Mouse (Mus musculus): Measurements from ENCODE around the gene Klrg1. TPM values are rescaled to one million over a fixed set of nuclear protein-coding genes. Genes with fewer than 3 reads are reported as not detected.
A peak's percentile ranks its signal among the peaks of the same experiment; 100 is the strongest.

Gene Klrg1
- polyA plus RNA-seq, 1 experiment from 2014 or later = not detected

- TF ChIP-seq CTCF (IDR thresholded peaks at IDR 0.05) = peak; percentile 93
- POLR2A ChIA-PET = no interaction called here
- CTCF ChIA-PET = interaction anchor here (0.6 to 1.5 kb wide), 6 partner anchors 12 to 53 kb away, joined by 3 to 4 read pairs (median 3); no protein-coding TSS in a partner anchor
- in situ Hi-C loops (cut with MboI; ENCODE audit: low pct_unique_long_range_greater_than_20kb) = loop anchor here (5.0 to 10.0 kb wide), 2 partner anchors 747 to 1030 kb away; no protein-coding TSS in a partner anchor
- ATAC-seq (no peak), DNase-seq (ENCODE audit: low read depth, low spot score) (no peak)
- H3K27me3 ChIP-seq = no peaks in the 10 kb centered on the region
Measured at GRCm38 (mm10) chr6:122304355-122304754, 21.7 kb upstream of the Klrg1 start.

DNA sequence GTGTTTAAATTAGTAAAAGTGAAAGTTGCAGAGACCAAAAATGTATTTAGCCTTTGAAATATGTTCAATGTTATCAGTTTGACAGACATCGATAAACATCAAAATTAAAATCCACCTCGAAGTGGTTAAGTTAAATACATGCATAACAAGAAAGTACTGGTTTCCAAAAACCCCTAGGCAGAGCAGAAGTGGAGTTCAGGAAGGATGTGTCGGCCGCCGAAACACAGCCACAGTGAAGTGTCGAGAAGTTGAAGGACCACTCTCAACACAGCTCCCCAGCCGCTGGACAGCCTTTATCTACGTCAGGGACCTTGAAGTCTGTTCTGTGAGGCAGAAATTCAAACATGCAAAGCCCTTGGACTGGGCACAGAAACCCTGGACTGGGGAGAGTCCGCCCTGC lies 20.8 kb upstream of the Klrg1 start:
- DNase-seq (ENCODE audit: low read depth, low spot score) (no peak), ATAC-seq (no peak)
- ChIA-PET POLR2A (no interaction called here), CTCF (interaction anchor here (0.8 to 1.4 kb wide), 5 partner anchors 11 to 52 kb away, joined by 3 to 4 read pairs (median 3); no protein-coding TSS in a partner anchor)
- in situ Hi-C loops (cut with MboI; ENCODE audit: low pct_unique_long_range_greater_than_20kb) = loop anchor here (5.0 to 10.0 kb wide), 2 partner anchors 746 to 1029 kb away; no protein-coding TSS in a partner anchor
- H3K27me3 ChIP-seq = no peaks in the 10 kb centered on the region
- TF ChIP-seq CTCF (IDR thresholded peaks at IDR 0.05) = no peak

- CTCF ChIA-PET = interaction anchor here (0.9 to 1.3 kb wide), 2 partner anchors 10 to 27 kb away, joined by 3 to 4 read pairs; no protein-coding TSS in a partner anchor
- in situ Hi-C loops (cut with MboI; ENCODE audit: low pct_unique_long_range_greater_than_20kb) = loop anchor here (5.0 to 10.0 kb wide), 2 partner anchors 745 to 1028 kb away; no protein-coding TSS in a partner anchor
- no peak for TF ChIP-seq CTCF (IDR thresholded peaks at IDR 0.05)
Measured at GRCm38 (mm10) chr6:122302661-122303060, 20.0 kb upstream of the Klrg1 start.

GRCm38 (mm10) chr6:122302121-122302520 lies 19.4 kb upstream of the Klrg1 start:
- ChIA-PET CTCF (no interaction called here), POLR2A (no interaction called here)
- no peaks in the 10 kb centered on the region for H3K27me3 ChIP-seq
- in situ Hi-C loops (cut with MboI; ENCODE audit: low pct_unique_long_range_greater_than_20kb) = loop anchor here (5.0 to 10.0 kb wide), 2 partner anchors 745 to 1027 kb away; no protein-coding TSS in a partner anchor
- no peak for ATAC-seq
- DNase-seq (ENCODE audit: low read depth, low spot score) = no peak
- no peak for TF ChIP-seq CTCF (IDR thresholded peaks at IDR 0.05)

More at GRCm38 (mm10) chr6:122302661-122303060, 20.0 kb upstream of the Klrg1 start:
- no peak for DNase-seq (ENCODE audit: low read depth, low spot score)
- no peak for ATAC-seq
- POLR2A ChIA-PET = no interaction called here
- no peaks in the 10 kb centered on the region for H3K27me3 ChIP-seq

DNA sequence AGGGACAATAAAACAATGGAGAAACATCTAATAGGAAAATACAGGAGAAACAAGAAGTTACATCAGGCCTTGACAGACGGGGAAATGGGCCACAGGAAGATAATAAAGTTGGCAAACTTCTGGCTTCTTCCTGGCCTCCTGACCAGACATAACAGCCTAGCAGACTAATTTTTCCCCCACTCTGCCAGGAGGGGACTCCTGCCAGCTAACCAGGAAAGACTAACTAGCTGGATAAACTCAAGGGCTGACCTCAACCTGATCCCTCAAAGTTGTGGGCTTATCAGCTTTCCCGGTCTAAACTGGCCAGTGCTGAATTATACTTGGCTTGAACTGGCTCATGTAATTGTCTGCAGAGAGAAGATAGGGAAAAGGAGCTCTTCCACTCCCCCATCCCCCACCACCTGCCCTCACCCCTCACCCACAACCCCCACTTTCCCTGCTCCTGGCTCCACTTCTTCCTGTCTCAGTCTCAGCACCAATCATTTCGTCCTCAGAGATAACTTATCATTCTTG lies 17.0 kb upstream of the Klrg1 start:
- ATAC-seq (no peak), DNase-seq (ENCODE audit: low read depth, low spot score) (no peak)
- CTCF ChIA-PET = no interaction called here
- in situ Hi-C loops (cut with MboI; ENCODE audit: low pct_unique_long_range_greater_than_20kb) = loop anchor here (5.0 to 10.0 kb wide), 2 partner anchors 742 to 1025 kb away; no protein-coding TSS in a partner anchor
- POLR2A ChIA-PET = no interaction called here
- no peak for TF ChIP-seq CTCF (IDR thresholded peaks at IDR 0.05)
- no peaks in the 10 kb centered on the region for H3K27me3 ChIP-seq

- DNase-seq (ENCODE audit: low read depth, low spot score) = no peak
- peaks cover 1% of the 10 kb centered on the region for H3K27me3 ChIP-seq
- ChIA-PET POLR2A (no interaction called here), CTCF (interaction anchor here (1.4 kb wide), 1 partner anchor 10 kb away, joined by 6 read pairs; the partner anchor contains the start of gene M6pr)
- no peak for ATAC-seq
- TF ChIP-seq CTCF (IDR thresholded peaks at IDR 0.05) = no peak
- in situ Hi-C loops (cut with MboI; ENCODE audit: low pct_unique_long_range_greater_than_20kb) = no loop called here
Measured at GRCm38 (mm10) chr6:122298223-122298609, 15.5 kb upstream of the Klrg1 start.

DNA sequence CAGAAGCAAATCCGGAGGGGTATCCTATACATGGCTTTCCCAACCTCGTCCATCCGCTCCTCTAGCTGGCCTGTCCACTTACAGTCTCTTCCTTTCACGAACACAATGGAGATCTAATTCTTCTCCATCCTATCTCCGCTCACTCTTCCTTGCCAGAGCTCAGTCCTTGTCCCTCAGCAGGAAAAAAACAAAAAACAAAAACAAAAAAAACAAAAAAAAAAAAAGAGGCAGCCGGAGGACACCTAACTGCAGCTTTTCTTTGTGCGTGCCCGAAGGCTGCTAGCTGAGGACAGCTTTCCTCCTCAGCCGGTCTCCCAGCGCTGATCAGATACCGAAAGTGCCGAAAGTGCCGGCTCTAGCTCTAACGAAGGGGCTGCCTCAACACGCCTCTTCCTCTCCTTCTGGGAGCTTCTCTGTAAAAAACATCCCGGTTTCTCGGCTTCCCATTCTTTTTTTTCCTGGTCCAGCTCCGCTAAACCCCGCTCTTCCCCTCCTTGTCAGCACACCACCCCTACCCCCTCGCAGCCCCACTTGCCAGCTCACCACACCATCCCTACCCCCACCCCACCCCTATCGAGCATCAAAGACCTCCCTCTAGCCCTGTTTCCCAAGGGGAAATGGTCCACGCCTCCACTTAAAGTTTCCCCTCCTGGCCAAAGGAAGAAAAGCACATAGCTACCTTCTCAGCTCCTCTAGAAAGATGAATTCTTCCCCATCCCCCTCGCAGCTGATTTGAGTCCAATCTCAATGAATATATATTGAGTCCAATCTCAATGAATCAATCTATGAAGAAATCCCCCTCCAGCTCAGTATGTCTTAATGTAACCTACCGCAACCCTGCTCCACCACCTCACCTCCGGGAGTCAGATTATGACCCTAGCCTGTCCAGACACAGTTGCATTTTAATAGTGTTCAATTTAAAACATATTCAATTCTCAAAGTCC lies 14.9 kb upstream of the Klrg1 start:
- ATAC-seq (no peak), DNase-seq (ENCODE audit: low read depth, low spot score) (no peak)
- no peak for TF ChIP-seq CTCF (IDR thresholded peaks at IDR 0.05)
- ChIA-PET POLR2A (no interaction called here), CTCF (interaction anchor here (0.8 to 1.4 kb wide), 2 partner anchors 11 to 39 kb away, joined by 3 to 6 read pairs; partner anchors contain the start of gene M6pr)
- in situ Hi-C loops (cut with MboI; ENCODE audit: low pct_unique_long_range_greater_than_20kb) = no loop called here
- peaks cover 2% of the 10 kb centered on the region for H3K27me3 ChIP-seq

GRCm38 (mm10) chr6:122296918-122297278 lies 14.2 kb upstream of the Klrg1 start:
- ChIA-PET POLR2A (no interaction called here), CTCF (interaction anchor here (0.8 to 1.4 kb wide), 2 partner anchors 11 to 38 kb away, joined by 3 to 6 read pairs; partner anchors contain the start of gene M6pr)
- in situ Hi-C loops (cut with MboI; ENCODE audit: low pct_unique_long_range_greater_than_20kb) = no loop called here
- peaks cover 2% of the 10 kb centered on the region for H3K27me3 ChIP-seq
- ATAC-seq = no peak
- no peak for TF ChIP-seq CTCF (IDR thresholded peaks at IDR 0.05)
- no peak for DNase-seq (ENCODE audit: low read depth, low spot score)

DNA sequence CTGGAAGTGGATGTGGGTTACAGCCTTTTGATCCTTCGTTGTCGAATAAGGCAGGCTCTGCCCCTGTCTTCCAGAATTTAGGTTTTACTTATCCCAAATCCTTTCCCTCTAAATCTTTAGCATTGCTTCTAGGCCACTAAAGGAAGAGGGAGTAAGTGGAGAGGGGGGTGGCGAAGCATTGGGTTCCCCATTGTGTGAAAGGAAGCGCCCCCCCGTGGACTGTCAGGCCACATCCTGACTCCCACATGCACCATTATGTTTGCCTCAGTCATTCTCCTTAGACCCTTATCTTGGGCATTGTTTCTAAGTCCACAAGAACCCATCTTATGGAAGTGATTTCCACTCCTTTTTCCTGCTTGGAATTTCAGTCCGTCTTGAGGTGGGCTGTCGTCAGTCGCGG lies 12.6 kb upstream of the Klrg1 start:
- POLR2A ChIA-PET = no interaction called here
- in situ Hi-C loops (cut with MboI; ENCODE audit: low pct_unique_long_range_greater_than_20kb) = no loop called here

GRCm38 (mm10) chr6:122294290-122294689 lies 11.6 kb upstream of the Klrg1 start:
- POLR2A ChIA-PET = no interaction called here
- in situ Hi-C loops (cut with MboI; ENCODE audit: low pct_unique_long_range_greater_than_20kb) = no loop called here
- CTCF ChIA-PET = no interaction called here
- no peak for TF ChIP-seq CTCF (IDR thresholded peaks at IDR 0.05)
- no peak for DNase-seq (ENCODE audit: low read depth, low spot score)
- no peak for ATAC-seq
- peaks cover 7% of the 10 kb centered on the region for H3K27me3 ChIP-seq

More for the DNA sequence above, 12.6 kb upstream of the Klrg1 start:
- no peak for TF ChIP-seq CTCF (IDR thresholded peaks at IDR 0.05)
- CTCF ChIA-PET = no interaction called here
- ATAC-seq (no peak), DNase-seq (ENCODE audit: low read depth, low spot score) (no peak)
- H3K27me3 ChIP-seq = peaks cover 7% of the 10 kb centered on the region

All from Patski (cell line).